Mouse (Mus musculus) spleen, postnatal 10 days (tissue): Measurements from ENCODE around the gene Trmt1.
A peak's percentile ranks its signal among the peaks of the same experiment; 100 is the strongest.

Experiments
- DNase-seq, 2 experiments: peaks; one replicate each; pipeline ENCODE4 v3.0.0; 2021 to 2022; ENCODE audit warnings: low spot score in 2 of 2

Trmt1 gene

GRCm38 (mm10) chr8:84708774-84709475 lies 22.8 kb downstream of the Trmt1 start:
- peak; percentile 87 to 92 for DNase-seq

GRCm38 (mm10) chr8:84709931-84710330 lies 23.8 kb downstream of the Trmt1 start:
- no peak for DNase-seq

GRCm38 (mm10) chr8:84711312-84711711 lies 25.2 kb downstream of the Trmt1 start:
- no peak for DNase-seq

GRCm38 (mm10) chr8:84711933-84712758 lies 26.0 kb downstream of the Trmt1 start:
- no peak for DNase-seq

- no peak for DNase-seq
Observed at GRCm38 (mm10) chr8:84712759-84713120, 26.6 kb downstream of the Trmt1 start.

GRCm38 (mm10) chr8:84713381-84713780 lies 27.3 kb downstream of the Trmt1 start:
- no peak for DNase-seq

GRCm38 (mm10) chr8:84714161-84714560 lies 28.1 kb downstream of the Trmt1 start:
- no peak for DNase-seq

- DNase-seq: no peak
Observed at GRCm38 (mm10) chr8:84715893-84716468, 29.9 kb downstream of the Trmt1 start.

- DNase-seq: no peak
Observed at GRCm38 (mm10) chr8:84716790-84717189, 30.7 kb downstream of the Trmt1 start.

- no peak for DNase-seq
Observed at GRCm38 (mm10) chr8:84718476-84718875, 32.4 kb downstream of the Trmt1 start.

- no peak for DNase-seq
Observed at GRCm38 (mm10) chr8:84718959-84719690, 33.0 kb downstream of the Trmt1 start.

GRCm38 (mm10) chr8:84722530-84722849 lies 36.4 kb downstream of the Trmt1 start:
- DNase-seq: no peak

- peak; percentile 84 to 91 for DNase-seq
Observed at GRCm38 (mm10) chr8:84722850-84723570, 36.9 kb downstream of the Trmt1 start, which contains the start of gene G430095P16Rik. Gene G430095P16Rik (plus strand): TSS chr8:84723007.

- peak; percentile 76 to 81 for DNase-seq
Observed at GRCm38 (mm10) chr8:84723571-84723900, 37.4 kb downstream of the Trmt1 start.

GRCm38 (mm10) chr8:84724683-84725082 lies 38.6 kb downstream of the Trmt1 start:
- DNase-seq: peak in 1 of 2 experiments; percentile 52

- peak in 1 of 2 experiments; percentile 38 for DNase-seq
Observed at GRCm38 (mm10) chr8:84725246-84725940, 39.3 kb downstream of the Trmt1 start.

- DNase-seq: peak in 1 of 2 experiments; percentile 53
Observed at GRCm38 (mm10) chr8:84725941-84726259, 39.8 kb downstream of the Trmt1 start.

- no peak for DNase-seq
Observed at GRCm38 (mm10) chr8:84728474-84728873, 42.4 kb downstream of the Trmt1 start.

- DNase-seq: no peak
Observed at GRCm38 (mm10) chr8:84729921-84730362, 43.8 kb downstream of the Trmt1 start.

GRCm38 (mm10) chr8:84730541-84731370 lies 44.6 kb downstream of the Trmt1 start:
- DNase-seq: peak; percentile 79 to 84
